Mouse (Mus musculus) midbrain, postnatal 0 days (tissue): ENCODE measurements around the gene Fbln2. TPM values are rescaled to one million over a fixed set of nuclear protein-coding genes. Genes with fewer than 3 reads are reported as not detected.
A peak's percentile ranks its signal among the peaks of the same experiment; 100 is the strongest.

Source experiments
- ATAC-seq: fragments of 200-750 bp; cut with Nextera tagmentation; 2 replicates; pipeline ENCODE4 v1.8.0; 2017; ENCODE audit warnings: moderate number of reproducible peaks, mild to moderate bottlenecking, moderate TSS enrichment, moderate library complexity; ENCODE audit not compliant: low FRiP score
- DNase-seq: peaks from one replicate; pipeline ENCODE4 v3.0.0-alpha.2; 2015; ENCODE audit warnings: low spot score
- H3K27ac ChIP-seq: fragments of 300-500 bp; sonication (generic); 2 replicates; pipeline ENCODE4 v1.5.1; 2014; ENCODE audit warnings: low read depth, mild to moderate bottlenecking, low read length, mixed read lengths
- H3K27me3 ChIP-seq: fragments of 300-500 bp; sonication (generic); 2 replicates; pipeline ENCODE4 v1.6.1; 2014; ENCODE audit warnings: low read length, control low read depth, mixed read lengths; ENCODE audit not compliant: insufficient read depth
- H3K36me3 ChIP-seq: fragments of 300-500 bp; sonication (generic); 2 replicates; pipeline ENCODE4 v1.6.1; 2014; ENCODE audit warnings: low read length, control low read depth, mixed read lengths; ENCODE audit not compliant: insufficient read depth
- H3K4me1 ChIP-seq: fragments of 300-500 bp; sonication (generic); 2 replicates; pipeline ENCODE4 v1.6.1; 2014; ENCODE audit warnings: mild to moderate bottlenecking, control low read depth, antibody characterized with exemption, low read length, mixed read lengths; ENCODE audit not compliant: insufficient read depth
- H3K4me2 ChIP-seq: fragments of 300-500 bp; sonication (generic); 2 replicates; pipeline ENCODE4 v1.6.1; 2014; ENCODE audit warnings: low read depth, mild to moderate bottlenecking, low read length, mixed read lengths; ENCODE audit not compliant: poor library complexity, severe bottlenecking
- H3K4me3 ChIP-seq: fragments of 300-500 bp; sonication (generic); 2 replicates; pipeline ENCODE4 v1.5.1; 2014; ENCODE audit warnings: low read depth, mild to moderate bottlenecking, low read length, moderate library complexity
- H3K9ac ChIP-seq: fragments of 300-500 bp; sonication (generic); replicated peaks from 2 replicates; pipeline ENCODE4 v1.6.1; 2014; ENCODE audit warnings: mild to moderate bottlenecking, low read length, moderate library complexity, mixed read lengths; ENCODE audit not compliant: poor library complexity, severe bottlenecking
- H3K9me3 ChIP-seq: fragments of 300-500 bp; sonication (generic); 2 replicates; pipeline ENCODE4 v1.6.1; 2016; ENCODE audit warnings: low read length, control low read depth
- CTCF ChIP-seq: IDR thresholded peaks from 2 replicates; pipeline ENCODE4 v1.5.1; 2016; ENCODE audit warnings: antibody characterized with exemption, mild to moderate bottlenecking
- WGBS: fragments of 180-500 bp; shearing (Covaris S2); extraction: QIAGEN DNeasy Blood & Tissue Kit; methylation state at CpG from one replicate; pipeline ENCODE4 v1.1.7; 2014; 5-methylcytosine and 5-hydroxymethylcytosine counted together
- polyA plus RNA-seq: library from polyadenylated mRNA; unstranded; fragments of >200 nt; fragmentation: Nextera tagmentation; extraction: Ambion mirVana; gene quantifications from 2 replicates; pipeline ENCODE4 v1.2.1, GENCODE M21; 2015
- total RNA-seq: library from RNA; depleted of rRNA; stranded (reverse); fragments of >200 nt; gene quantifications from 2 replicates; pipeline ENCODE4 v1.2.3, GENCODE M21; 2014

Gene Fbln2
- total and polyA plus RNA-seq, 2 experiments from 2014 or later = 12.1 to 33.5 TPM

- Histone ChIP-seq H3K27me3 (no peaks in the 10 kb centered on the region), H3K4me3 (no peak overlapping the region), H3K36me3 (no peaks in the 10 kb centered on the region), H3K9me3 (no peaks in the 10 kb centered on the region), H3K4me2 (no peak overlapping the region), H3K9ac (no peak overlapping the region), H3K27ac (no peak overlapping the region), H3K4me1 (no peaks in the 10 kb centered on the region)
- DNase-seq (no peak), ATAC-seq (peak; percentile 32; the same call in 1 of the 2 replicates)
- 71% methylated on average over 2 of the region's 2 CpGs for WGBS
- no peak for TF ChIP-seq CTCF
These were observed 13.8 kb upstream of the Fbln2 start for GRCm38 (mm10) chr6:91198456-91198855.

- H3K27me3 ChIP-seq = no peaks in the 10 kb centered on the region
- H3K4me3 ChIP-seq = no peak overlapping the region
- no peaks in the 10 kb centered on the region for H3K36me3 ChIP-seq
- H3K4me2 ChIP-seq = no peak overlapping the region
- DNase-seq (peak; percentile 83), ATAC-seq (peak; percentile 67)
- H3K4me1 ChIP-seq = no peaks in the 10 kb centered on the region
- 33% methylated on average over 8 of the region's 8 CpGs for WGBS
- no peak overlapping the region for H3K9ac ChIP-seq
- no peak overlapping the region for H3K27ac ChIP-seq
- TF ChIP-seq CTCF = no peak
- H3K9me3 ChIP-seq = no peaks in the 10 kb centered on the region
These were observed 11.6 kb upstream of the Fbln2 start for GRCm38 (mm10) chr6:91200429-91201188.

DNA sequence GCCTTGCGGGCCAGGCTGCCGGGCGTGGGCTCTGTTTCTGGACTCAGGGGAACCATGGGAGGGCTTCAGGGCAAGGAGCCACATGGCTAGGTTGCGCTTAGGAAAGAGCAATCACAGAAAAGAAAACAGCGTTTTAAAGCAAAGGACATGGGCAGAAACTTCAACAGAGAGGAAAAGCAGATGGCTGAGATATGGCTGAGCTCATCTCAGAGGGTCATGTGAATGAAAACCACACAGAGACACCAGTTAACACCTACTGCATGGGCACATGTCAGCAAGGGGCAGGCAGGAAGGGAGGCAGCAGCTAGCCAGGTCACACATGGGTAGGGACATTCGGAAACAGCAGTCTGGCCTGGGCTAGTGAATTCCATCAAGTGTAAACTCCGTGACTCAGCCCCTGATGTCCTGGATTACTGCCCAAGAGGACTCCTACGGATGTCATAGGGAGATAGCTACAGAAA is 10.3 kb upstream of the Fbln2 start:
- no peak for TF ChIP-seq CTCF
- Histone ChIP-seq H3K9ac (no peak overlapping the region), H3K4me1 (no peaks in the 10 kb centered on the region), H3K4me3 (no peak overlapping the region), H3K27ac (no peak overlapping the region), H3K4me2 (no peak overlapping the region), H3K27me3 (no peaks in the 10 kb centered on the region), H3K9me3 (no peaks in the 10 kb centered on the region), H3K36me3 (no peaks in the 10 kb centered on the region)
- DNase-seq (no peak), ATAC-seq (no peak)
- 75% methylated on average over 8 of the region's 8 CpGs for WGBS

- ATAC-seq (no peak), DNase-seq (no peak)
- 87% methylated on average over 4 of the region's 4 CpGs for WGBS
- Histone ChIP-seq H3K4me3 (no peak overlapping the region), H3K9ac (no peak overlapping the region), H3K4me2 (no peak overlapping the region), H3K9me3 (no peaks in the 10 kb centered on the region), H3K27me3 (no peaks in the 10 kb centered on the region), H3K36me3 (no peaks in the 10 kb centered on the region), H3K4me1 (no peaks in the 10 kb centered on the region), H3K27ac (no peak overlapping the region)
- TF ChIP-seq CTCF = no peak
These were observed 9.7 kb upstream of the Fbln2 start for GRCm38 (mm10) chr6:91202571-91202970.

DNA sequence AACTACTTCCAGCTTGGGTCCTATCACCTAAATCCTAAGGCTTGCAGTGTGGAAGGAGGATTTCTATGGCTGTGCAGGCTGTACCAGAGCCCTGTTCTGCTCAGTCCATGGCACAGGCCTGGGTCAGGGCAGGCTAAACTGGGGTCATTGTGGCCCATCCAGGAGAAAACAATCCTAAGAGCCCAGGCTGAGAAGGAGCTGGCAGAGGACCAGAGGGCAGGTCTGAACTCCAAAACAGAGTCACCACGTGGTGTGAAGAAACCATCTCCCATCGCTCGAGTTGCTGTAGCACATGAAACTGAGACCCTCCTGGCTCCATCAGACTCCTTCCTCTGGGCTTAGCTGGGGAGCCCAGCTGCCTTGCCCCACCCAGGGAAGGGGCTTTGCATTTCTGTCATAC is 6.9 kb upstream of the Fbln2 start:
- 66% methylated on average over 3 of the region's 3 CpGs for WGBS

DNA sequence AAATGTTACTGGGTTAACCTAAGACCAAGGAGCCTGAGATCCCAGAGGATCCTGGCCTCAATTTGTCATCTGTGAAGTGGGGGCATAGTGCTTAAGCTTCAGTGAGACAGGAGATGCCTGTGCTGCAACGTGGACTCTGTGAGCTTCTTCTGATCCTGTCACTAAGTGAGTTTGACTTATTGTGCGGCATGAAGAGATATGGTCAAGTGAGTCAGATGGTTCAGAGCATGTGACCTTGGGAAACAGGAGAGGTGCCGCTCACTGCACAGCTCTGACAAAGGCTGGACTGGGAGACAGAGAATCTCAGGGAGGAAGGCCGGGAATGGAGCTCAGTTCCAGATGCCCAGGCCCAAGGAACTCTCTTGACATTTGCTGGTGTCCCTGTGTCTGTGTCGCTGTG is 6.5 kb upstream of the Fbln2 start:
- DNase-seq (no peak), ATAC-seq (no peak)
- WGBS = 82% methylated on average over 5 of the region's 5 CpGs
- TF ChIP-seq CTCF = no peak
- H3K9me3 ChIP-seq = no peaks in the 10 kb centered on the region
- H3K4me2 ChIP-seq = no peak overlapping the region
- H3K36me3 ChIP-seq = no peaks in the 10 kb centered on the region
- no peaks in the 10 kb centered on the region for H3K27me3 ChIP-seq
- H3K9ac ChIP-seq = no peak overlapping the region
- no peak overlapping the region for H3K4me3 ChIP-seq
- no peaks in the 10 kb centered on the region for H3K4me1 ChIP-seq
- no peak overlapping the region for H3K27ac ChIP-seq

More for the DNA sequence above, 6.9 kb upstream of the Fbln2 start:
- DNase-seq = no peak
- no peak for ATAC-seq
- H3K27ac ChIP-seq = no peak overlapping the region
- no peaks in the 10 kb centered on the region for H3K9me3 ChIP-seq
- no peak for TF ChIP-seq CTCF
- H3K27me3 ChIP-seq = no peaks in the 10 kb centered on the region
- no peak overlapping the region for H3K4me2 ChIP-seq
- H3K4me1 ChIP-seq = no peaks in the 10 kb centered on the region
- H3K36me3 ChIP-seq = no peaks in the 10 kb centered on the region
- H3K4me3 ChIP-seq = no peak overlapping the region
- no peak overlapping the region for H3K9ac ChIP-seq
